ENCODE assay signal across 10 mouse cellular contexts in genomic region chr16:37652654-37653053, GRCm38 (mm10). TPM values are rescaled to one million over a fixed set of nuclear protein-coding genes. Genes with fewer than 3 reads are reported as not detected.
DNase-seq lines count a peak whose midpoint lies in the region; ATAC-seq lines count a peak whose summit lies in the region.
"Had no signal": no experiment of that assay in that cellular context is flagged by ENCODE, and none has a peak within 500 bp of the region (broad histone marks: within the 10 kb centered on the region; RNA-seq: fewer than 3 reads in every experiment).

No protein-coding gene starts in this region.

- no peaks in the 10 kb centered on the region for H3K27me3 ChIP-seq in erythroblast, embryonic 14.5 days (ENCODE audit: control insufficient read depth)
- no peaks in the 10 kb centered on the region for H3K27me3 ChIP-seq in lung, embryonic 16.5 days (ENCODE audit: control insufficient read depth, insufficient read depth, low read depth, low read length)
- no peaks in the 10 kb centered on the region for H3K27me3 ChIP-seq in neural tube, embryonic 15.5 days (replicated peaks)

- H3K9me3 ChIP-seq in erythroblast, embryonic 14.5 days (ENCODE audit: control insufficient read depth, low read length), result no peaks in the 10 kb centered on the region
- H3K9me3 ChIP-seq in lung, embryonic 16.5 days (ENCODE audit: control insufficient read depth, low read length), result no peaks in the 10 kb centered on the region
- H3K9me3 ChIP-seq in neural tube, embryonic 15.5 days (replicated peaks), result no peaks in the 10 kb centered on the region

- no peak for DNase-seq in lung, postnatal 4 days
- DNase-seq in kidney, postnatal 36 days, result peak; percentile 51 to 54
- DNase-seq in right cerebral cortex, postnatal 36 days (ENCODE audit: low spot score in 2 of 2), result no peak
- DNase-seq: cerebellum, adult 9-11 months; lung, postnatal 10 days had no signal

- no peak for ATAC-seq in erythroblast, adult 5-6 weeks (replicated peaks; ENCODE audit: low FRiP score, poor library complexity, severe bottlenecking)
- no peak for ATAC-seq in lung, embryonic 16.5 days (ENCODE audit: low read depth)
- no peak for ATAC-seq in neural tube, embryonic 15.5 days (ENCODE audit: low FRiP score)
- no peak for ATAC-seq in megakaryocyte-erythroid progenitor cell, adult 5-6 weeks (replicated peaks; ENCODE audit: low FRiP score, low TSS enrichment, poor library complexity, severe bottlenecking)

- no peak overlapping the region for H3K9ac ChIP-seq in lung, embryonic 16.5 days (ENCODE audit: low read length)
- H3K9ac ChIP-seq in neural tube, embryonic 15.5 days (replicated peaks), result peak overlapping the region; percentile 89; the same call in 1 of the 2 replicates

- H3K36me3 ChIP-seq in erythroblast, embryonic 14.5 days (ENCODE audit: control insufficient read depth), result peaks cover 34% of the 10 kb centered on the region
- no peaks in the 10 kb centered on the region; the same call in 1 of the 2 replicates for H3K36me3 ChIP-seq in lung, embryonic 16.5 days (ENCODE audit: control insufficient read depth, insufficient read depth, low read length)
- peaks cover 7% of the 10 kb centered on the region; the same call in 1 of the 2 replicates for H3K36me3 ChIP-seq in neural tube, embryonic 15.5 days

- H3K4me3 ChIP-seq in erythroblast, embryonic 14.5 days (replicated peaks), result peak overlapping the region; percentile 91
- no peak overlapping the region for H3K4me3 ChIP-seq in lung, embryonic 16.5 days (ENCODE audit: low read length)
- H3K4me3 ChIP-seq in neural tube, embryonic 15.5 days (replicated peaks), result peak overlapping the region; percentile 80; the same call in 1 of the 2 replicates

- H3K4me2 ChIP-seq in lung, embryonic 16.5 days (ENCODE audit: low read depth, low read length), result peak overlapping the region; percentile 69
- peak overlapping the region; percentile 67 for H3K4me2 ChIP-seq in neural tube, embryonic 15.5 days

- no peak overlapping the region for H3K27ac ChIP-seq in lung, embryonic 16.5 days (ENCODE audit: low read length)
- H3K27ac ChIP-seq in neural tube, embryonic 15.5 days (replicated peaks), result 0 out of 2 replicates have a peak overlapping the region, but pooled peaks have one; percentile 18

- peaks cover 41% of the 10 kb centered on the region for H3K4me1 ChIP-seq in erythroblast, embryonic 14.5 days (ENCODE audit: control insufficient read depth)
- H3K4me1 ChIP-seq in lung, embryonic 16.5 days (replicated peaks; ENCODE audit: control insufficient read depth, insufficient read depth, low read length), result peaks cover 12% of the 10 kb centered on the region
- peaks cover 29% of the 10 kb centered on the region for H3K4me1 ChIP-seq in neural tube, embryonic 15.5 days

- WGBS in lung, embryonic 16.5 days, result 72% methylated on average over 5 of the region's 5 CpGs
- 82% methylated on average over 5 of the region's 5 CpGs for WGBS in neural tube, embryonic 15.5 days

RNA-seq across cellular contexts. Expression of gene Ndufb4, which starts 1.6 kb away (rescaled TPM):
- 8.6 and 9.5 TPM in 2 replicates for polyA plus RNA-seq in erythroblast, embryonic 14.5 days (2012)
- total RNA-seq in erythroblast, adult 5-6 weeks (2015; ENCODE audit: low replicate concordance), result 15.7 and 28.2 TPM in 2 replicates
- total RNA-seq in erythroblast, adult 5-6 weeks (2017; ENCODE audit: low replicate concordance), result 0.42 and 8.2 TPM in 2 replicates
- polyA plus RNA-seq in lung, embryonic 16.5 days (2015; fragmentation: Nextera tagmentation; extraction: Ambion mirVana), result 50.0 and 63.8 TPM in 2 replicates
- polyA plus RNA-seq in neural tube, embryonic 15.5 days (2015; fragmentation: Nextera tagmentation; extraction: Ambion mirVana), result 60.2 and 69.7 TPM in 2 replicates
- 48.1 and 63.1 TPM in 2 replicates for total RNA-seq in megakaryocyte-erythroid progenitor cell, adult 5-6 weeks (2014; fragmentation: Nextera tagmentation)
- total RNA-seq in megakaryocyte-erythroid progenitor cell, adult 5-6 weeks (2017), result 9.9 and 30.6 TPM in 2 replicates

Comparison
In these comparisons a context has a peak if more than half of its experiments do, and no peak if none do; other contexts are left out.
1. DNase-seq: peak in kidney, postnatal 36 days (2 of 2); none in lung, postnatal 4 days (0 of 2) and right cerebral cortex, postnatal 36 days (0 of 2).